Mouse (Mus musculus): Measurements from ENCODE around the gene Reln. TPM values are rescaled to one million over a fixed set of nuclear protein-coding genes. Genes with fewer than 3 reads are reported as not detected.

Gene Reln
- polyA plus RNA-seq, 1 experiment, result 6.4 TPM

DNA sequence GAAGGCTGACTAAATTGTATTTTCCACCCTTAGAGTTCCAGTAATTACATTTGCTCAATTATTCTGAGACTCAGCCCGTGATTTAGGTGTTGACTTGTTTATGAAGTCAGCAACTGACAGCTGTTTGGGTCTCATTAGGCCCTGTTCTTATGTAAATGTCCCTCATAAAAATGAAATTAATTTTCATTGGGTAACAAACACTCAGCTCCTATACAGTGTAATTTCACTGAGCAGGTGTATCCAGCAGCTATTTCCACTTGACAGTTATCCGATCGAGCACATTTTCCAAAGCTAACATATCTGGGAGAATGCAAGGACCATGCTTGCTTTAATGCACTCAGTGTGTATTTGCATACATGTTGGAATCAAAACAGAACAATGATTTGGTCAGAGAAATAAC, 330.0 kb downstream of the Reln start:
- H3K4me3 ChIP-seq (replicated peaks; ENCODE audit: extremely low read depth, low read depth, low read length), result no peak overlapping the region
- WGBS, result 86% methylated on average over 3 of the region's 3 CpGs
- TF ChIP-seq CTCF (IDR thresholded peaks at IDR 0.05; ENCODE audit: insufficient read depth, low read length) (no peak), POLR2A (IDR thresholded peaks at IDR 0.05; ENCODE audit: borderline replicate concordance, extremely low read depth, low read depth, low read length) (no peak)
- no peaks in the 10 kb centered on the region for H3K4me1 ChIP-seq (ENCODE audit: control insufficient read depth, insufficient read depth, low read length)
- DNase-seq, result no peak

DNA sequence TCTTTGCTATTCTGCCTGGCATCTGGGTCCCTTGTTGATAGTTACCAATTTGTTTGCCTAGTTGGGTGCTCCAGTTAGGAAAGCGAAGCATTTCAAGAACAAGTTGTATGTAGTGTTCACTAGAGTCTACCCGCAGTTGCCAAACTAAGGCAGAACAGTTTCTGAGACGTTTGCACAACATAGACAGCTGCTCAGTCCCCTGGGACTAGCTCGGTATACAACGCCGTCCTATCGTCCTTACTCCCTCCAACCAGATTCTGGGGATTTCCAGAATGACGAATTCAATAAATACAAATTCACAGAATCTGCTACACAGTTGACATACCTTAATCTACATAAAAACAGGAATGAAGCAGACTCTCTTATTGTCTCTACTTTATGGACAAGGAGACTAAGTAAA, 335.4 kb downstream of the Reln start:
- WGBS, result 80% methylated on average over 8 of the region's 8 CpGs
- DNase-seq, result no peak
- Histone ChIP-seq H3K4me1 (ENCODE audit: control insufficient read depth, insufficient read depth, low read length) (no peaks in the 10 kb centered on the region), H3K4me3 (replicated peaks; ENCODE audit: extremely low read depth, low read depth, low read length) (no peak overlapping the region)
- TF ChIP-seq POLR2A (IDR thresholded peaks at IDR 0.05; ENCODE audit: borderline replicate concordance, extremely low read depth, low read depth, low read length) (no peak), CTCF (IDR thresholded peaks at IDR 0.05; ENCODE audit: insufficient read depth, low read length) (no peak)

DNA sequence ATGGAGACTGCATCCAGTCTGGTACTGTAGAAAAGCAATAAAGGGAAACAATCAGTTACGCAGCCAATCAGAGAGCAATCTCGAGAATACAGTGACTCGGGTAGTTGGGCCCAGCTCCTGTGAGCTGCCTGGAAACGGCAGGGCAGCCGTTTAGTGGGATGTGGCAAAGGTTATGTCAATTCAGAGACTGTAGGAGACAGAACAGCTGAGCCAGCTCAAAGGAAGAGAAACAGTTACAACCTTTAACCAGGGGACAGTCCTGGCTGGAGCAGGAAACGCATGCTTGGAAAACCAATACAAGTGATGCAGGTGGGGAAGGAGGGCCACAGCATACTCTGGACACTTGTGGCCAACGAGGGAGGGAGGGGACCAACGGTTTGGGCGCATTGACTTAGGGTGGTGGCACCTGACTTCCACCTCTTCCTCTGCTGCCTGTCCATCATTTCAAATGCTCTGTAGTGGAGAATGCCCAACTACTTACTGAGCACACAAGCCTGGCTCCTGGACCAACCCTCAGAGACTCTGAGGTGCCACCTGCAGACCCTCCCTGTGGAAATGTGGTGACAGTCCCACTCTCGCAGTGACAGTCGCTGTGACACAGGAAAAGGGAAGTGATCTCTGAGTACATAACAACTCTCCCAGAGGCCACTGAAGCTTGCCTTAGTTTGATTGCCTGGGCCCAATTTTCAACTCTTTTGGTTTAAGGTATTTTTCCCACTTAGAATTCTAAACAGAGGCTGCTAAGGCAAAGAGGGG, 337.0 kb downstream of the Reln start:
- Histone ChIP-seq H3K4me1 (ENCODE audit: control insufficient read depth, insufficient read depth, low read length) (no peaks in the 10 kb centered on the region), H3K4me3 (replicated peaks; ENCODE audit: extremely low read depth, low read depth, low read length) (no peak overlapping the region)
- WGBS, result 44% methylated on average over 11 of the region's 11 CpGs
- no peak for DNase-seq
- TF ChIP-seq POLR2A (IDR thresholded peaks at IDR 0.05; ENCODE audit: borderline replicate concordance, extremely low read depth, low read depth, low read length) (no peak), CTCF (IDR thresholded peaks at IDR 0.05; ENCODE audit: insufficient read depth, low read length) (no peak)

DNA sequence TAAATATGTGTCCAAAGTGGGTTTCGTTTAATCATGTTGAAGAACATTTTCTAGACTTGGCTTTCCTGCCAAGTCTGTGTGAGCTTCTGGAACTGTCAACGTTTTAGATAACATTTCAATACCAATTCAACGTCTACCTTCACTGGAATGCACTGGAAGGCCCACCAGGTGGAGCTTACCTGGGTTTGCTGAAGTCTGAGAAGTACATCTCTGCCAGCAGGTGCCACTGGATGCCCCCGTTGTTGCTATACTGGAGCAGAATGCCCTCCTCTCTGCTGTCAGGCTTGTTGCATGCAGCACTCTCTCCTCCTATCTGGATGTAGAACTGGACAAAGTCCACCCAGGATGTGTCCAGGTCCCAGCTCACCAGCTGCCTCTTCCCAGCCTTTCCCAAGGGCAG, 340.6 kb downstream of the Reln start:
- 66% methylated on average over 4 of the region's 4 CpGs for WGBS
- no peak overlapping the region for H3K4me3 ChIP-seq (replicated peaks; ENCODE audit: extremely low read depth, low read depth, low read length)
- TF ChIP-seq CTCF (IDR thresholded peaks at IDR 0.05; ENCODE audit: insufficient read depth, low read length) (no peak), POLR2A (IDR thresholded peaks at IDR 0.05; ENCODE audit: borderline replicate concordance, extremely low read depth, low read depth, low read length) (no peak)

DNA sequence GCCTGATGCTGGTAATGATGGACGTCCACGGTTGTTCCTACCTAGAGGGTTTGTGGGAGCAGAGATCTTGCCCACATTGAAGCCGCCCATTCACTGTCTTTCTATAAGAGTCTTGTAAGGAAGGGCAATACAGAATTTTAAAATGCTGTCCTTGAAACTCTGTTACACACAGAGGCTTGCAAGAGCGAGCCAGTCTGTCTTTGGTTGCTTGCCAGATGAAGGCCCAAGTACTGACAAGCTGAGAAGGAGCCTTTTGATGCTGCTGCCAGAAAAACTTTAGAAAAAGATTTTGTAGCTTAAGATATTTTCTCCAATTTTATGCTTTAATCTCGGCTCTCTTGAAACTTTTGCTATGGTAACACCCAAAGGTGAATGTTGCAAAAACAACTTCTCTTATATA, 356.8 kb downstream of the Reln start:
- Histone ChIP-seq H3K4me1 (ENCODE audit: control insufficient read depth, insufficient read depth, low read length) (no peaks in the 10 kb centered on the region), H3K4me3 (replicated peaks; ENCODE audit: extremely low read depth, low read depth, low read length) (no peak overlapping the region)
- no peak for DNase-seq
- WGBS, result 73% methylated on average over 5 of the region's 5 CpGs
- TF ChIP-seq CTCF (IDR thresholded peaks at IDR 0.05; ENCODE audit: insufficient read depth, low read length) (no peak), POLR2A (IDR thresholded peaks at IDR 0.05; ENCODE audit: borderline replicate concordance, extremely low read depth, low read depth, low read length) (no peak)

More for the DNA sequence above, 340.6 kb downstream of the Reln start:
- no peaks in the 10 kb centered on the region for H3K4me1 ChIP-seq (ENCODE audit: control insufficient read depth, insufficient read depth, low read length)
- DNase-seq, result no peak

DNA sequence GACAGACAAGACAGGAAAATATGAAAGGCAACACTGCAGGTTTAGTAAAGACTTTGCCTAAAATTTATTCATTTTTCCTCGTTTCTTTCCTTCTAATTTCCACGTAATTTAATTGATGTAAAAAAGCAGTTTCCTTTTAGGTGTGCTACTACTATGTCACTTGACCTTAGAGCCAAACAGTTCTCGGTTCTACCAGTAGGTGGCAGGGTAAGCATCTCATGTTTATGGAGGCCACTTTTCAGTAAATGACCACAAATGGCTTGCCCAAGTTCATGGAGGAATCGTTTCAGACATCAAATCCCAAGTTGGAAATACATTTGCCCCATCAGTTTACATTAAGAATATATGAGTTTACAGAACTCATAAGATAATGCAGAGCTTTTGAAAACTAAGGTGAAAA, 358.2 kb downstream of the Reln start:
- Histone ChIP-seq H3K4me3 (replicated peaks; ENCODE audit: extremely low read depth, low read depth, low read length) (no peak overlapping the region), H3K4me1 (ENCODE audit: control insufficient read depth, insufficient read depth, low read length) (no peaks in the 10 kb centered on the region)
- no peak for TF ChIP-seq POLR2A (IDR thresholded peaks at IDR 0.05; ENCODE audit: borderline replicate concordance, extremely low read depth, low read depth, low read length)
- TF ChIP-seq CTCF (IDR thresholded peaks at IDR 0.05; ENCODE audit: insufficient read depth, low read length), result no peak
- peak; percentile 5 for DNase-seq
- WGBS, result 41% methylated on average over 4 of the region's 4 CpGs

DNA sequence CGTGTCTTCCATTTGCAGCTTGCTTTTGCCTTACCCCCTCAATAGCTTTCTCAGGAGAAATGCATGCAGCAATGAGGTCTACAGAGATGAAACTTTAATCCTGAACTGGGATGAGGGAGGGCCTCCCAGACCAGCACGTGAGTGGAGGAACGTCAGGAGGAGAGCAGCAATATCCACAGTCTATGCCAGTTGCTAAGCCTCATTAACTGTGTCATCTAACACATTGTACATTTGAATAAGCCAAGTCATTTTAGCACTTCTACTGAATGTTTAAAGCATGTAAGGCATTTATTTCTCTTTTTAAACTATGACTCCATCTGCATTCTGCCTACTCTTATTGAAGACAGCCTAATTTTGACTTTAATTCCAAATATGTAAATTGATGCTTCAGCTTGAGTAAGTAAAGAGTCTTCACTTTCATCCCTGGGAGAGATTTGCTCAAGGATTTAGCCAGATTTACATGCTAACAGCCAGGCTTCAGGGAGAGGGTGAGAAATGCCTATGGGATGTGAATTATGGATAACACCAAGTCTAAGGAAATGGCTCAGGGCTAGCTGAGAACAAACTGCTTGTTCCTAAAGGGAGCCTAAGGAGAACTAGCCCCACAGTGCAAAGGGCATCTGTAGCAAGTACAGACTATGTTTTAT, 361.4 kb downstream of the Reln start:
- no peak for TF ChIP-seq POLR2A (IDR thresholded peaks at IDR 0.05; ENCODE audit: borderline replicate concordance, extremely low read depth, low read depth, low read length)
- no peak for TF ChIP-seq CTCF (IDR thresholded peaks at IDR 0.05; ENCODE audit: insufficient read depth, low read length)

DNA sequence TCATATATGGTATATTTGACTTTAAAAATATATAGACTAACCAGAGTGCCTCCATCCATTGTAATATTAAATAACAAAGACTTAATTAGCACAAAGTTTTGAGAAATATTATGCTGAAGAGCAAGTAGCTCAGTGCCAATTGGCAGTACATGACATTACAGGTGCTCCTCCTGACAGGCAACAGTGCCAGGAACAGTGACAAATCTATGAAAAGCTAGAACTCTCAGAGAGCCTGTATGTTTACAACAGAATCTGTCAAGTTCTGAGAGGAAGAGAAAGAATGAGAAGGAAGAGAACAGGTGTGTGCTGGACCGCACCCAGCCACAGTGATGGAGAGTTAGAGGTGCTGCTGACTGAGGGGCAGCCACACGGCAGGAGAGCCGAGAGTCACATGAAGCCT, 363.3 kb downstream of the Reln start:
- DNase-seq, result no peak
- no peak overlapping the region for H3K4me3 ChIP-seq (replicated peaks; ENCODE audit: extremely low read depth, low read depth, low read length)
- TF ChIP-seq CTCF (IDR thresholded peaks at IDR 0.05; ENCODE audit: insufficient read depth, low read length) (no peak), POLR2A (IDR thresholded peaks at IDR 0.05; ENCODE audit: borderline replicate concordance, extremely low read depth, low read depth, low read length) (no peak)
- WGBS, result 74% methylated on average over 3 of the region's 3 CpGs
- H3K4me1 ChIP-seq (ENCODE audit: control insufficient read depth, insufficient read depth, low read length), result no peaks in the 10 kb centered on the region

More for the DNA sequence above, 361.4 kb downstream of the Reln start:
- WGBS, result 78% methylated on average over 3 of the region's 3 CpGs
- no peak overlapping the region for H3K4me3 ChIP-seq (replicated peaks; ENCODE audit: extremely low read depth, low read depth, low read length)
- no peaks in the 10 kb centered on the region for H3K4me1 ChIP-seq (ENCODE audit: control insufficient read depth, insufficient read depth, low read length)
- no peak for DNase-seq

DNA sequence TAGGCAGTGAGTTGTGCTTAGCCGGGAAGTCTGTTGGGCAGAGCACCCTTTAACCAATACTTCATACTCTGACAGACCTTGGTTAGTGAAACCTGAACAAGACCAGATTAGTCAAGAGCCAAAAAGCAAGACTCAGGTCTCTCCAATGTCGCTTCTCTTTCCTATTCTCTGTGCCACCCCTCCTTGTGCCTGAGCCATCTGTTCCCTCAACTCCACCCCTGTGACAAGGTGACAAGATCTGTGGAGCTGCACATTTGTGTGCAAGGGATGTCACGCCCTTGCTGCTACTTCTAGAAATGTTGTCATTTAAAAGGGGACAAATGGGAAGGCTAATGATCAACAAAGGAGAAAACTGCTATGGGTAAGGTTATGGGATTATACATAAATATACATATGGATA, 364.0 kb downstream of the Reln start:
- Histone ChIP-seq H3K4me3 (replicated peaks; ENCODE audit: extremely low read depth, low read depth, low read length) (no peak overlapping the region), H3K4me1 (ENCODE audit: control insufficient read depth, insufficient read depth, low read length) (no peaks in the 10 kb centered on the region)
- WGBS, result 80% methylated on average over 3 of the region's 3 CpGs
- TF ChIP-seq CTCF (IDR thresholded peaks at IDR 0.05; ENCODE audit: insufficient read depth, low read length), result no peak
- no peak for TF ChIP-seq POLR2A (IDR thresholded peaks at IDR 0.05; ENCODE audit: borderline replicate concordance, extremely low read depth, low read depth, low read length)
- no peak for DNase-seq
